Mouse (Mus musculus) telencephalon, adult 2 months (tissue): ENCODE measurements at regions not wholly inside any gene's neighbourhood (a gene's known extent, or its start where the extent isn't known, plus 50 kb on each side); places are given as distances from the start of the nearest gene placed in this dataset.
A peak's percentile ranks its signal among the peaks of the same experiment; 100 is the strongest.
"Not testable (repeated sequence)": the region's sequence is repeated elsewhere in the genome, so short reads cannot be mapped to it uniquely, and the experiment has no call there.

Source experiments
- DNase-seq: peaks from one replicate; pipeline ENCODE4 v3.0.0-alpha.2; 2011; ENCODE audit warnings: low read depth, low spot score

DNA sequence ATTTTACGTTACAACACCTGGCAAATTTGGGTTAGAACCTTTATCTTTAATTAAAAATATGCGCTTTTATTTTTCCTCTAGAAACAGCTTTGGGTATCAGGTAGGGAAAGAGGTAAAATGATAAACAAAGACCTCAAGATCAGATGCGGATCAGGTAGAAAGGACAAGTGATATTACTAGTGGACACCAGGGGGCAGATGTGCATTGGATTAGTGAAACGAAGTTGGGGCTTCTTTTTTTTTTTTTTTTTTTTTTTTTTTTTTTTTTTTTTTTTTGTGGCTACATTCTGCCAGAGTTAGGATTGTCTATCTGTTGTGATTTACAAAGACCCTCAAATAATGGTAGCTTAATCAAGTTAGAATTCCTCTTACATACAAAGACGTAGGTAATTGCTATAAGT is 153.8 kb downstream of the Cd109 start:
- DNase-seq: peak; percentile 10

DNA sequence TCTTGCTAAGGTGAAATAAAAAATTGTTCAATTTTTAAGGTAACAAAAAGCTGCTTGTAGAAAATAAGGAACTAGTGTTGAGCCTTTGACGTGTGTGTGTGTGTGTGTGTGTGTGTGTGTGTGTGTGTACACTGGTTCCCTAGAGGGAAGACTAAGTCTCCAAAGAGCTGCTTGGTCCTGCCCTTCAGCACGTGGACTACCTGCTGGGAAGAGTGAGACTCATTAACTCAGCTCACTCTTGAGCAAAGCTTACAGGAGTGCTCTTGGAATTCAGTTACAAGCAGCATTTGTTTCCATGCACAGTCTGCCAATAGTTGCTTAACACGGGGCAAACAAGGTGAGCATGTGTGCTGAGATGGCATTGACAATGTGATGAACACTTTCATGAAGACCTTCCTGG is 158.6 kb downstream of the Cd109 start:
- DNase-seq: no peak

DNA sequence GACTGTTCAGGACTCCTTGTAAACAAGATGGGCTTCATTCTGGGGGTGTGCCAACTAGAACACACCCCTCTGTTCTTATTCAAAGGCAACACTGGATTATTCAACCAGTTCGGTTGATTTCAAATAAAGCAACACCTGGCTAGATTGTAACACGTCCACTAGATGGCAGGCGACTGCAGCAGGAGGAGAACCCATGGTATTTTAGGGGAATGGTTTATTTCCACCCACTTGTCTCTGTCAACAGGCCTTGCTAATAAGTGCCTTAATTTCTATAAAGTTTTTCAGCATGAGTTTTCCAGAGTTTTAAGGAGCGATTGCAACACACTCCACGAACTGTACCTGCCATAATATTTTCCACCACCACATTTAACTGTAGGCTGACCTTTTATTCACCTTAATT is 160.1 kb downstream of the Cd109 start:
- peak; percentile 24 for DNase-seq

DNA sequence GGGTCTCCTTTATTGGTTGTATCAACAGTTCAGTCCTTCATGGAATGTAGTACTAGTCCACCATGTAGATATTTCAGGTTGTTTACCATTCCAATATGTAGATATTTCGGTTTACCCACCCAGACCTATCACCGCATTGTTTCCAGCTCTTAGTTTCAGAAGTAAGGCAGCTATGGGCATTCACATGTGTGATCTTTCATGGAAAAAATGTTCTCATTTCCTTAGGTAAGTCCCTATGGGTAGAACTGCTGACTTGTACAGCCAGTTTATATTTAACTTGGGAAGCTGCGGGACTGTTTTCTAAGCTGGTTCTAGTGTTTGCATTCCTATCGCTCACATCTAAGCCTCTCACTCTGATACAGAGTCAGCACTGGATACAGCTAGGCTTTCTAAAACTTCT is 165.2 kb downstream of the Cd109 start:
- no peak for DNase-seq

DNA sequence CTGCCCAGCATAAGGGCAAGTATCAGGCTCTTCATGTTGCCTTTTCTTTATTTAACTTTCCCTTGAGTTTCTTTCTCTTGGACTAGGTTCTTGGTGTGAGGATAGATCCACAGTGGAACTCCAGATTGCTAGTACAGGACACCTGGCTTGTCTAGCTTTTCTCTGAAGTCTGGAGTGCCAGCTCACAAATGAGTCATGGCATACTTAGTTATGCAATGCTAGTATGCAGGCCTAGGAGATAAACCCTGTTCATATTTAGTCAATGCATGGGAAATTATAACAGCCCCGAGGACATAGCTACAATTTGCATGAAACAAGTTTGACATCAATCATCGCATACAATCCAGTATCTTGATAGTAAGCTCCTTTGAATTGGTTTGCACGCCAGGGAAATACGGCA is 167.0 kb downstream of the Cd109 start:
- peak; percentile 21 for DNase-seq

DNA sequence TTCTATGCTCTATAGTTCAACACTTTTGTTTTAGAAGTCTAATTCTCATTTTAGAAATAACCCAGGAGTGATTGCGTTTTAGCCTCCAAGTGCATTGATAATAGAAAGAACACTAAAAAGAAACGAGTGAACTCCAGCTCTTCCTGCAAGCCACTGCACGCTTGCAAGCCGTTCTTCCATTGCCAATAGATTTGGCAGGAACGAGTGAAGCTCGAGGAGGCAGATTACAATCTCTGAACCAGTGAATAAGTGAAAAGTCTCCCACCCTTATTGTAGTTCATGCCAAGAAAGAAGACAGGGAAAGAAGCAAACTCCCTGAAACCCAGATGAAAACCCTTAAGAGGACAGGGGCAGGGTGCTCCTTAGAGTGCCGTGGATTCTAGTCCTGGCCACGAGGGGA is 167.5 kb downstream of the Cd109 start:
- no peak for DNase-seq

DNA sequence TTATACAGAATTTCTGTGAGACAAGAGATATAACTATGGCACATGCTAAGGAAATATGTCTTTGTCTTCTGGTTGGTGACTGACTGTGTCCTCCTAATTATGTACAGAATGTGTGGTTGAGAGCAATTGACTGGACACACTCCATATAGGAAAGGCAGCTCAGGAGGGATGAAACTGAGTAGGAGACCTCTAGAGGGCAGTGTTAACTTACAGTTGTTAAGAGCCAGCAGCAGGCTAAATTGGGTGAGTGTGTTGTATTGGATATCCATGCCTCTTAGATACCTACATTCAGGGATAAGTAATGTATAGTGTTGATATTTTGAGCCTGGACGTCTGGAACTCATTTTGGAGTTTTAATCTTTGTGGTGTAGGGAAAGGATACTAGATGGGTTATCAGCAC is 172.5 kb downstream of the Cd109 start:
- peak; percentile 62 for DNase-seq

DNA sequence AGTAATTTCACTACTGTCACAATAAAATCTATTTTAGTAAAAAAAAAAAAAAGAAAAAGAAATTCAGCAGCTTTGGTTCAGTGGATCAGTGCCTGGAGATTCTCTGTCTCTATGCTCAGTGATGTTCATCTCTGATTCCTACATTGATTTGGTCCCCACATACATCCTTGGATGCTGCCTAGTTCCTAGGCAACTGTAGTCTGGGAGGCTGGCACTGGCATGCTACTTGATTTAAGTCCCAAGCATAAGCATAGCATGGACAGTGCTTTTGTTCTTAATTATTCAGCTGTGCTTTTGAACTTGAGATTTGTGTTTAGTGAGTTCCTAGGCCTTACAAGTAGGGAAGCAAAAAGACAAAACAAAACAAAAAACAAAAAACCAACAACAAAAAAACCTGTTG is 174.4 kb downstream of the Cd109 start:
- no peak for DNase-seq

DNA sequence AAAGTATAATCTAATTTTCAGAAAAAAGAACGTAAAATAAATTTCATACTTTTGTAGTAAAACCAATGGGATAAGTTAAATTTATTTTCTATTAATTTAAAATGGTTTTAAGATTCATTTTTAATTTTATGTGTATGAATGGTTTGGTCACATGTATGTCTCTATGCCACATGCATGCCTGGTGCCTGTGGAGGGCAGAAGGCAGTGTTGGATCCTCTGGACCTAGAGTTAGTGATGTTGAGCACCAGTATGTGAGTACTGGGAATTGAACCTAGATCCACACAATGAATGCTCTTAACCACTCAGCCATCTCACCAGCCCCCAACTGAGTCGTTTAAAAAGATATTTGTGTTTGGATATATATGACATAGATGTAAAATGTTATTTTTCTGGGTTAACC is 174.8 kb downstream of the Cd109 start:
- no peak for DNase-seq

DNA sequence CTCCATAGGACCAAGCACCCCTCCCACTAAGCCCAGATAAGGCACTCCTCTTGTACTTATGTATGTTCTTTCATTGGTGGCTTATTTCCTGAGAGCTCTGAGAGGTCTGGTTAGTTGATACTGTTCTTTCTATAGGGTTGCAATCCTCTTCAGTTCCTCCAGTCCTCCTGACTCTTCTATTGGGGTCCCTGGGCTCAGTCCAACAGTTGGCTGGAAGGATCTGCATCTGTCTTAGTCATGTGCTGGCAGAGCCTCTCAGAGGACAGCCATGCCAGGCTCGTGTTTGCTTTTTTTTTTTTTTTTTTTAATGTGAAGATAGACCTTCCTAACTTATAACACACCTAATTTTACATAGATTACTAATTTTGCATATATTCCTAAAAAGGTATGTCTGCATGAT is 180.5 kb downstream of the Cd109 start:
- DNase-seq: no peak

DNA sequence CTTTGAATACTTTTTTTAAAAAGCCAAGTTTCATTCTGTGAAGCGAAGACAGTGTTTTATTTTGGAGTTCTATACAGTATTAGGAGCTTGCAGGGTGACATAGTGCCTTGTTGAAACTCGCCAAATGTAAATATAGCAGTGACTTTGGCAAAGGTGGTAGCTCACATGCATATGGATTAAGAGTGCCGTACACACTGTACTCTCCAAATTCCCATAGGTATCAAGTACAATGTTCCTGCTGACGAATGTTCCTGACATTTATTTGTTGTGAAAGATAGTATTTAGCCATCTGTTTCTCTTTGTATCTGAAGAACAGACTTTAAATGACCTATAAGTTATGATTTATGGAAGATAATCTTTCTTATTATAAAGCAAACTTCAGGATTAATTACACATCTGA is 201.9 kb downstream of the Cd109 start:
- DNase-seq: no peak

DNA sequence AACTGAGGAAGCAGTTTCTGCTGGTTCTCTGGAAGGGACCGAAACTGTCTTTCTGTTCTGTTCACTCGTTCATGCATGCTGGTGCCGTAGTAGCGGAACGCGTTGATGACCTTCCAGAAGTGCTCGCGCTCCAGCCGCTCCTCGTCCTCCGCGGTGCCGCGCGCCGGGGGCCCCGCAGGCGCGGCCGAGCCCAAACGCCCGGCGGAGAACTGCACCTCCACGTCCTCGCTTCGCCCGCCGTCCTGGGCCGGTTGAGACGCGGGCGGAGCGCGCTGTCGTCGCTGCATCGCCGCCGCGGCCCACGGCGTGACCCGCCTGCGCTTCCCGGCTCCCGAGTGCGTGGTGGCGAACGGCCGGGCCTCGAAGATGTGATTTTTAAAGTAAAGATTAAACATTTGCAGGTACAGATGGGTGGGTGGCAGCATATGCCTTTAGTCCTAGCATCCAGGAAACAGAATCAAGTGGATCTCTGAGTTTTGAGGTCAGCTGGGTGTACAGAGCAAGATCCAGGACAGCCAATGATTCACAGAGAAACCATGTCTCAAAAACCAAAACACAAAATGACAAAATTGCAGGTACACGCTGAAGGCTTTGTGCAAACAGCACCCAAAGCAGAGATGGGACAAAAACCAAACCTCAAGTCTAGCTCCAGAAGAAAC is 206.3 kb downstream of the Cd109 start:
- DNase-seq: not testable (repeated sequence)

DNA sequence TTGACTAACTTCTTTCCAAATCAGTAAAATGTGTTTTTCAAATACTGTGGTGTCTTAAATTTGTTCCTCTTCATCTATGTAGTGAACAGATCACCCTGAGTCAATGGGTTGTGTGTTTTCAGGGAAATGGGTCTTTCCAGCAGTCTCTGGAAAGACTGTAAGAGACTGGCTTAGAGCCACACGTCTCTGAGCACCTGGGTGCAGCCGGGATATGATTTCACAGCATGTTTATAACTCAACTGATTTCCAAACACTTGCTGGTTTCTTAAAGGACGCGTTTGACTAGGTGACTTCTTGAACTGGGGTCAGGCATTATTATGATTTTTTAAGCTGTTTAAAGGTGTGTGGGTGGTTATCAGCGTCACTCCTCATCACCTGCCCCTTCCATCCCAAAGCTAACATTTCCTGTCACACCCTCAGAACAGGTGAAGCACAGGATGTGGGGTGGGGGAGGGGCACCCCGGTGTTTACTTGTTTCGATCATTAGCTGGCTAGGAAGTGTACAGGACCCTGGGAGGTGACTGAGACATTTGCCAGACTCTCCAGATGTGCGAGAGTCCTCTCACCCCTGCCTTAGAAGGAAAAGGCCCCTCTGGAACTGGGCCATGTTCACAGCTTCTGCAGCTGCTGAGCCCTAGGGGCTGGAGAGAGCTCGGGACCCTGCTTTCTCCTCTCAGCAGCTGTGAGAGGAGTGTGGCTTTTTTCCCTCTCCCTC is 229.8 kb downstream of the Cd109 start:
- DNase-seq: no peak

DNA sequence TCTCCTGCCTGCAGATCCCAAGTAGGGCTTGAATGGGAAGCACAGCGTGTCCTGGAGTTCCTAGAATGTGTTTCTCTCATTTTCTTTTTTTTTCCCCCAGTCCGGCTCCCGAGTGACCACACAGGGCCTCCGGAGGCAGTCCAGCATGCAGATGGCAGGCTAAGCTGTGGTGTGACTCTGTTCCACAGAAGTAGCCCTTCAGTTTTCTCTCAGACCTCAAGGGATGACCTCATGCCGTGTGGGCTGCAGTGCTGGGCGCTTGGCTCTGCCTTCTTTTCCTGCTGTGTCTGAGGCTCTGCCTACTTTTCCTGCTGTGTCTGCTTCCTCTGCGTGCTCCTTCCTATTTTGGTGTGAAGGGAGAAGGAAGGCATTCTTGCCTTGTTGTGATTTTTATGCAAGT is 230.8 kb downstream of the Cd109 start:
- DNase-seq: no peak

DNA sequence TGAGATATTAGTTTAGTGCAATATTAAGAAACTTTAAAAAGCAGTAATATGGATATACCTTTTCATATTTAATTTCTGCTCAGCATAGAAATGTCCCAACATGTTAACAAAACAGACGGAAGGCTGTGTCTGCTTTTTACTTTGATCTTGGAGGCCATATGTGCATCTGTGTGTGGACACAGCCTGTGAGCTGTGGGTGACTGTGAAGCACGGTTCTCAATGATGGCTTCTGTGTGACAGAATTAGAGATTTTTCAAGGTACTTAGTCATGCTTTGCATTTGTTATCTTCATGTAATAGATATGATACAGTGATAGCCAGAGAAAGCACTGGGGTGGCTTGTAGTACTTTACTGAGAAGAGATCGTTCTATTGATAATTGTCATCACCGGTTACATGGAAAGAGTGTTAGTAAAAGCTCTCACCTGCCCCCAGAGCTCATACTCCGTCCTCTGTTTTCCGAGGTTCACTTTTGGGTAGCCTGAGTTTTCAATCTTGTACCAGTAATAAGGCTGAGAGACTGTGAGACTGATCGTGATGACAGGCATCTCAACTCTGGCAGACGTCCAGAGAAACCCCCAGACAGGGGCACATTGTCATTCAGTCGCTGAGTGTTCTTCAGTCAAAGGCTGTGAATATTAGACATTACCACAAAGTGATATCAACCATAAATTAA is 232.7 kb downstream of the Cd109 start:
- DNase-seq: no peak

DNA sequence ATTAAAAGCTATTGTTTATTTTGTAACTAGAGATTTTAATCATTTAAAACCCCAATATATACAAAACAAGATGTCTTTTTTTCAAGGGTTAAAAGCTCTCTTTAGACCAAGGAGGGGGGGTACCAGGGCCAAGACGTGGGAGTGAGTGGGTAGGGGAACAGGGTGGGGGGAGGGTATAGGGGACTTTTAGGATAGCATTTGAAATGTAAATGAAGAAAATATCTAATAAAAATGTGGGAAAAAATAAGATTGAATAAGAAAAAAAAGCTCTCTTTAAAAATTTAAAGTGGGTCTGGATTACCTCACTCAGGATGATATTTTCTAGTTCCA is 233.2 kb downstream of the Cd109 start:
- DNase-seq: not testable (repeated sequence)

DNA sequence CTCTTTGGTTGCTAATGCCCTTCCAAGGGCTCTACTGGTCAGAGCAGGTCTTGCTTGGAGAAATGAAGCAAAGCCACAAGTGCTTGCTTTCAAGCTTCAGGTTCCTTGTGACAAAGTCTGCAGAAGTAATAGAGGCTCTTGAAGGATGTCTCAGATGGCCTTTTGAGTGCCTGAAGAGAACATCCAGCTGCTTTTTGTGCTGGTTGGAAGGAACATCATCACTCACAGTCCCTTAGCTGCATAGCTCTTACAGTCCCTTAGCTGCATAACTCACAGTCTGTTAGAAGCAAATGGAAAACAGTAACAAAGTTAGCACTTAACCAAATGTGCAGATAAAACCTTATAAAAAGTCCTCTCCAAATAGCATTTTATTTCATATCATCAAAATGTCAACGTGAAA is 241.6 kb downstream of the Cd109 start:
- no peak for DNase-seq

DNA sequence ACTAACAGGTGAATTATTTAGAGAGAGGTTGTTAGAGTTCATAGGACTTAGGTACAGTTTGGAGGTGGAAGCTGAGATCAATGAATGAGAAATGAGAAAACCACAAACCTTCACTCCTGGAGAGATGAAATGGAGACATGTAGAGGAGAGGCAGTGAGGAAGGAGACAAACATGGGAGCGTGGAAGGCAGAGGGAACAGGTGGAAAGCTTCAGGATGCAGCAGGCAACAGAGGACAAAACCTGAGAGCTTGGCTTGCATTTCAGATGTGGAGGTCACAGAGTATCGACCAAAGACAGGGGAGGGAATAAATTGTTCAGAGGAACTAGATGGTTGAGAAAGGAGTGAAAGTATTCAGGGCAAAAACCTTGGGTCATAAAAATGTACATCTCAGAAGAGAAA is 244.6 kb downstream of the Cd109 start:
- no peak for DNase-seq

DNA sequence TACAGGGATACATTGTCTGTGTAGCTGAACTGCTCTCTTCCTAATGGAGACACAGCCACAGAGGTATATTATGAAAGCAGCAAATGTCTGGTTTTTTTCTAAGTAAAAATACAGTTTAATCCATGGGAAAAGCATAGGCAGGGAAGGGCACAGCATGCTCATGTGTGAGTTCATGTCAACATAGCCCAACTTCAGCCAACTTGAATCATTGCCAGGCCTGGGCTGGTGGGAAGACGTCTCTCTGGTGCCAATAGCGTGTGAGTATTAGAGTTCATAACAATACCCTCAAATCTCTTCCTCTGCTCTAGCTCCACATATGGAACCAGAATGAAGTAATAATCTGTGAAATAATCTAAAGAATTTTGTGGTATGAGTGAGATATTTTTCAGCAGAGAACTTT is 257.2 kb downstream of the Cd109 start:
- DNase-seq: no peak

DNA sequence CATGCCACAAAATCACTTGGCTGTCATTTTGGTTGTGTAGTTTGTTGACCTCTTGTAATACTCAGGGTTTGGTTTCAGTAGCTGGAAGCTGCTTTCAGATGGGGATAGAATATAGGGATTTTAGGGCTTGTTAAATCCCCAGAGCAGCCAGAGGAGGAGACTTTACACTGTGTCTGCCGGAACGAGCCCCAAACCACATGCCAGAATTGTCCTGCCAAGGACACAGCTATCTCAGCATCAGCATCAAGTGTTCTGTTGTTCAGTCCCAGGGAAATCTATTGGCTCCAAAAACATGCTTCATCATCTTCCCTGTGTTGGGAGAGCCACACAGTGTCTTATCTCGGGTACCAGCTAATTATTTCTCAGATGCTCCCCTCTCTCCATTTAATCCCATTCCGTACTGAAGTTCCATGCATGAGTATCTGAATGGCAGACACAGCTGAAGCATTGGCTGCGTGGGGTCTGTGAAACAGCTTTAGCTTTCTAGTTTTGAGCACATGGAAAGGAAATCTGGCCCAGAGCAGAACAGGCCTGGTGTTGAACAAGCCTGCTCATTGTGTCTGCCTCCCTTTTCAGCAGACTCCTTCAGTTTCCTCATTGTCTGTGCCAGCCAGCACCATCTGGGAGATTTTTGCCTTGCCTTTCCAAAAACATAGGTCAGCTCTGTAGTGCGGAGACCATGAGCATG is 264.8 kb downstream of the Cd109 start:
- peak; percentile 77 for DNase-seq

DNA sequence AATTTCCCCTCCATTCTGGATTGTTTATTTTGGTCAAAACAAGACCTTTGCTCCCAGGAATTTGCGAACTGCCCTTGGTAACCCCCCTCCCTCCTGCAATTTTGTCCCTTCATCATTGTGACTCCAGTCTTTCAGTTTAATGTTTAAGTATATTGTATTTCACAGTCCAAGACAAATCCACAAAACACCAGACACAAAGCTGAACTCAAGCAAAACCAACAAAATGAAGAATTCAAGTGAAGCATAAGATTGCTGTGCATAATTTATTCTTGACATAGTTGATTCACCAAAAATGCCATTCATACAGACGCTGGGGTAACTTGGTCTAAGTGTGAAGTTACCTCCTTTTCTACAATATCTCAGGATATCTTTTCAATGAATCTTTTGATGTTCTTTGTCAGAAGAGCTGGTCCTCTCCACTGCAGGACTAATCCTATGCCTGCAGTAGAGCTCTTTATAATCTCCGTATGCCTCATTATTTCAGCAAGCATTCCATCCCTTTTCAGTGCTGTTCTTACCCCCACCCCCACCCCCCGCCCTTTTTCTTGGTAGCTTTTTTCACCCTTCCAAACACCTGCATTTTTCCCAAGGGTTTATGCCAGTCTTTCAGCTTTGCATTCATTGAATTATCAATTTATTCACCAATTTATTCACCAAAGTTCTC is 265.4 kb downstream of the Cd109 start:
- no peak for DNase-seq

DNA sequence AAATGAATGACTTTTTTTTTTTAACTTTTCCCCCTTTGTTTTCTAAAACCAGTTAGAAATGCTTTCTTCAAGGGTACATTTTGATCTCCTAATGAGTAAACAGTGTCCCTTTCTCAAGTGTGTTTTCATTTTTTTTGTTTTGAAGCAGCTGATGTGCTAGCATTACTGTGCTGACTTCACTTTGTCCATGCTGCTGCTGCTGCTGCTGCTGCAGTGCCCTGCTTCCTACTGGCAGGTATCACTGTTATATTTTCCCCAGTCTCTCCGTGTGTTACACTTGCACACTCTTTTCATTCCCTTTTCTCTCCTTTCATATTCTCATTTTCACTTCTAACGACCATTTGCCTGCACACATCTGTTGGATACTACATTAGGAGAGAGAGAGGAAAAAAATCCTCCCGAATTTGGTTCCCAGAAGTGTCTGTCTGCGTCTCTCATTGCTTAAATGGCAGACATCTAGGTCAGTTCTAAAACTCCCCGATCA is 266.0 kb downstream of the Cd109 start:
- DNase-seq: no peak
